Mouse (Mus musculus) spleen, postnatal 0 days (tissue): ENCODE results near the gene Htr3b. TPM values are rescaled to one million over a fixed set of nuclear protein-coding genes. Genes with fewer than 3 reads are reported as not detected.

ENCODE experiments used
- polyA plus RNA-seq: library from polyadenylated mRNA; unstranded; fragments of >200 nt; fragmentation: Nextera tagmentation; extraction: Ambion mirVana; gene quantifications from 2 replicates; pipeline ENCODE4 v1.2.1, GENCODE M21; 2015

Gene Htr3b
- polyA plus RNA-seq: not detected in 2 replicates

DNA sequence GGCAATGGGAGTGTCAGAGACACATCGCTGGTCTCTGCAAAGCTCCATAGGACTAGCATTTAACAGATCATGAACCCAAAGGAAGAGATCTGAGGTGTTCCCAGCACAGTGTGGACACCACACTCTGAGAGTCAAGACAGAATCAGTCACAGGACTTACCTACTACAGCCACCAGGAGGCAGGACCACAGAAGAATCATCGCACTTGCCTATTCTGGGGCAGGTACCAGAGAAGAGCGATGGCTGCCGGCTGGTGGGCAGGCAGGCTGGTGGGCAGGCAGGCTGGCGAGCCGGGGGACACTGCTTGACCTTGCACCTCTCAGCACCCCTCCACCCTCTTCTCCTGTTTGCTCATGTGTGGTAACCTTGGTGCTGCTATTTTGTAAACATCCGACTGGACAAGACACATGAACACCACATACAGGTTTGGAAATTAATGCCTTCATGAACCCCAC, at the start of gene Htr3b:
TSS of gene Htr3b (minus strand) at position 404 of the 454 bp plus-strand sequence.

DNA sequence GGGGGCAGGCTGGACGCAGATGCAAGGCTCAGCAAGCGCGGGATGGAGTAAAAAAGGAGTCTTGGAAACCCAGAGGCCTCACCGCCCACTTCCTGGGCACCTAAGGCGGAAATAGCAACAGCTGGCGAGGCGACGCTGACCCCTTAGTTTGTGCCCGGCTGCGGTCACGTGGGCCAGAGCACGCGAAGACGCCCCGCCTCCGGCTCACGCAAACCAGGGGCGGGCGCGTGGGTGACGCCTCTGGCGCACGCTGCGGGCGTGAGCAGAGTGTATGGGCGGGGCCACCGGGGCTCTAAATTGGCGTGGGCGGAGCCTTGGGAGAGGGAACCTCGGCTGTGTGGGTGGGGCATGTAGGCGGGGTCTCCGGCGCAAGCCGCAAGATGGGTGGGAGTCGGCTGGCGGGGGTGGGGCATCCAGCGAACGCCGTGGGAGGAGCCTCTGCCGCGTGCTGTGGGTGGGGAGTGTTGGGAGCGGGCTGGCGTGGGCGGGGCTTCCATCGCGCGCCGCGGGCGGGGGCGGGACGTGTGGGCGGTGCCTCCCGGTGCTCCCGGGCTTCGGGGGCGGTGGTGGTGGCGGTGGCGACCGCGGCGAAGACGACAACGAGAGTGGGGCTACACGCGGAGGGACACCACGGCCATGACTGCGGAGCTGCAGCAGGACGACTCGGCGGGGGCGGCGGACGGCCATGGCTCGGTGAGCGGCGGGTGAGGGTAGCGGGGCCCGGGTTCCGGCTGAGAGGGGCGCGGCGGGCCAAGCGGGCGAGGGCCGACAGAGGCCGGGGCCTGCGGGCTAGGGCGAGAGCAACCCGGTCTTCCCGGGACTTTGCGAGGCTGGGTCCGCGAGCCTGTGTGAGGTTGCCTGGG, 20.3 kb upstream of the Htr3b start, which contains the start of gene Usp28:
TSS of gene Usp28 (plus strand) at position 531 of the 863 bp plus-strand sequence.

DNA sequence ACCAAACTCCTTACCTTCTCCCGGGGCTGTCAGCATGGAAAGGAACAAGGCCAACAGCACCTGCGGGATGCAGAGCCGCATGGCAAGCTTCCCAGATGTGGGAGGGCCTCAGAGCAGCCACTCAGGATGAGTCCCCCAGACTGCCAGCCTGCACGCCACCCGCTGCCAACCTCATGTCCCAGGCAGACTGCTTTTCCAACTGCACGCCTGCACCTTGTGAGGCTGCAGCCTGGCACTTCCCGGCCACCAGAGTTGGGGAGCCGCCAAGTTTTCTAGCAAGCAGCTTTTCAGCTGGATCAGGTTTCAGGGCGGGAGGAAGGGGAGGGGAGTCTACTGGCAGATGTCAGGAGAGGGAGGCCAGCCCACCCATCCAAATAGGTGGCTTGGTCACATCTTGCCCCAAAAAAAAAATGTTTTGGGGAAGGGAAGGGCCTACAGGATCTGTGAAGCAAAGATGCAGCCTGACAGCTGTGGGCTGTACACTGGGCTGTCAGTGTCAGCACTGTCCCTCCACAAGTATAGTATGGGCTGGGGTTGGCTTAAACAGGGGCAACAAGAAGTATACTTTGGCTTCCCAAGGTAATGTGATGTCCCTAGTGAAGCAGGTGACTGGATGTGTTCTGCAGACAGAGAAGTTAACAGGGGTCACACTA, 53.8 kb downstream of the Htr3b start, which contains the start of gene Htr3a:
TSS of gene Htr3a (minus strand) at position 215 of the 653 bp plus-strand sequence.

Other genes starting within 250 kb of the Htr3b start
- gene Zbtb16, start 128.8 kb downstream of the Htr3b start, polyA plus RNA-seq: 1.7 and 1.8 TPM in 2 replicates
- not detected in 2 replicates for gene Htr3a, start 53.9 kb downstream of the Htr3b start, polyA plus RNA-seq
- 3.8 and 8.5 TPM in 2 replicates for gene Usp28, start 20.4 kb upstream of the Htr3b start, polyA plus RNA-seq
- gene Zw10, start 90.6 kb upstream of the Htr3b start, polyA plus RNA-seq: 23.1 and 23.5 TPM in 2 replicates
- not detected in 2 replicates for gene Tmprss5, start 116.3 kb upstream of the Htr3b start, polyA plus RNA-seq